Mouse (Mus musculus) hindbrain, postnatal 0 days (tissue): ENCODE measurements around the gene Zfp628. TPM values are rescaled to one million over a fixed set of nuclear protein-coding genes. Genes with fewer than 3 reads are reported as not detected.

Source experiments
- ATAC-seq: fragments of 200-750 bp; cut with Nextera tagmentation; 2 replicates; pipeline ENCODE4 v1.8.0; 2017; ENCODE audit warnings: mild to moderate bottlenecking, moderate TSS enrichment, moderate library complexity
- DNase-seq: peaks from one replicate; pipeline ENCODE4 v3.0.0-alpha.2; 2015; ENCODE audit warnings: low spot score
- H3K27ac ChIP-seq: fragments of 300-500 bp; sonication (generic); 2 replicates; pipeline ENCODE4 v1.5.1; 2014; ENCODE audit warnings: mild to moderate bottlenecking
- H3K27me3 ChIP-seq: fragments of 300-500 bp; sonication (generic); 2 replicates; pipeline ENCODE4 v1.6.1; 2014; ENCODE audit warnings: low read length, mixed read lengths; ENCODE audit not compliant: insufficient read depth
- H3K36me3 ChIP-seq: fragments of 300-500 bp; sonication (generic); 2 replicates; pipeline ENCODE4 v1.6.1; 2014; ENCODE audit warnings: low read length, mixed read lengths; ENCODE audit not compliant: insufficient read depth
- H3K4me1 ChIP-seq: fragments of 300-500 bp; sonication (generic); 2 replicates; pipeline ENCODE4 v1.6.1; 2014; ENCODE audit warnings: antibody characterized with exemption, low read length, mixed read lengths; ENCODE audit not compliant: insufficient read depth
- H3K4me2 ChIP-seq: fragments of 300-500 bp; sonication (generic); 2 replicates; pipeline ENCODE4 v1.6.1; 2014; ENCODE audit warnings: low read depth, mild to moderate bottlenecking, low read length, moderate library complexity, mixed read lengths
- H3K4me3 ChIP-seq: fragments of 300-500 bp; sonication (generic); 2 replicates; pipeline ENCODE4 v1.5.1; 2014; ENCODE audit warnings: low read length
- H3K9ac ChIP-seq: fragments of 300-500 bp; sonication (generic); replicated peaks from 2 replicates; pipeline ENCODE4 v1.6.1; 2014; ENCODE audit warnings: mild to moderate bottlenecking, low read length, moderate library complexity, mixed read lengths
- H3K9me3 ChIP-seq: fragments of 300-500 bp; sonication (generic); 2 replicates; pipeline ENCODE4 v1.6.1; 2016; ENCODE audit warnings: low read length, mixed read lengths
- CTCF ChIP-seq: IDR thresholded peaks from 2 replicates; pipeline ENCODE4 v1.5.1; 2016; ENCODE audit warnings: antibody characterized with exemption, control low read depth, low read depth
- WGBS: fragments of 180-500 bp; shearing (Covaris S2); extraction: QIAGEN DNeasy Blood & Tissue Kit; methylation state at CpG from one replicate; pipeline ENCODE4 v1.1.7; 2014; 5-methylcytosine and 5-hydroxymethylcytosine counted together
- polyA plus RNA-seq: library from polyadenylated mRNA; unstranded; fragments of >200 nt; fragmentation: Nextera tagmentation; extraction: Ambion mirVana; gene quantifications from 2 replicates; pipeline ENCODE4 v1.2.1, GENCODE M21; 2015
- total RNA-seq: library from RNA; depleted of rRNA; stranded (reverse); fragments of >200 nt; gene quantifications from 2 replicates; pipeline ENCODE4 v1.2.3, GENCODE M21; 2014

Gene Zfp628
- total and polyA plus RNA-seq, 2 experiments from 2014 or later, result 5.7 to 12.7 TPM

DNA sequence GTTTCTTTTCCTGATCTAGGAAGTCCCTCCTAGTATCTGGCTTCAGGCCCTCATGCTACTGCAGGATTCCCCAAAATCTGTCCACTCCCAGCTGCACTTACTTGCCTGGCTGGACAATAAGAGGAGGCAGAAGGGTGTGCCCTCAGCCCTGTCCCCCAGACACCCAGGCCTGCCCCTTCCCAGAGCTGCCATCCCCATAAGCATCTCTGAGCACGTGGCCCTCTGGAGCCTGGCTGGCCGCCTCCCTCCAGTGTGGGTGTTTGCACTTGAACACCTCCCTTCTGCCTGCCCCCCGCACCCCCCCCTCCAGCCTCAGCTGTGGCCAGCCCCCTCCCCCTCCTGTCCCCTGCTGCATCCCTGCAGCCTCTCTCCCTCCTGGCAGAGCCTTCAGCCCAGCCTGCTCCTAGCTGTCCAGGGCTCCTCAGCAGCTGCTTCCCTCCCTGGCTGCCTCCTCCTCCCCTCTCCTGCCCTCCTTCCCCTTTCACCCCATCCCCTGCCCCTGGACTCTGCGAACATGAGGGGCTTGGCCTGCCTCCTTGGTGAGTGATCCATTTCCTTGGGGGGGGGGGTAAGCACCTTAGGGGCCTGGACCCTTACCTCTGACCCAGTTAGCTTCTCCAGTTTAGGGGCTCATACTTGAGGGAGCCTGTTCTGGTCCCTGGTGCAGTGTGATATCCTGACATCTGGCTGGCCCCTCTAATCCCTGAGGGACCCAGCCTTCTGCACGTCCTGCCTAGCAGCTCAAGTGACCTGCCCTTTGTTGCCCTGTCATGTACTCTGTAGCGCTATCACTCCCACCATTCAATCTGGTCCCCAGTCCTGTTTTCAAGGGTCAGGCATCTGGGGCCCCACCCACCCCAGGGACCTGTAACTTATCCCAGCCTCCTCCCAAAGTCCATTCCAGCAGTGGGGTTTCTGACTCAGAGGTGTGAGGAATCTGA lies 10.7 kb downstream of the Zfp628 start, which contains the start of gene Ssc5d:
TSS of gene Ssc5d (plus strand) at position 345 of the 941 bp plus-strand sequence.
- Histone ChIP-seq H3K9me3 (no peaks in the 10 kb centered on the region), H3K36me3 (0 out of 2 replicates have a peak, but pooled peaks cover 2% of the 10 kb centered on the region), H3K4me3 (no peak within 1 kb of the TSS), H3K9ac (0 out of 2 replicates have a peak within 1 kb of the TSS, but pooled peaks have one; percentile 17), H3K27me3 (no peaks in the 10 kb centered on the region), H3K4me2 (peak within 1 kb of the TSS; percentile 77; the same call in 1 of the 2 replicates), H3K27ac (peak within 1 kb of the TSS; percentile 96), H3K4me1 (peaks cover 31% of the 10 kb centered on the region)
- TF ChIP-seq CTCF, result no peak
- ATAC-seq, result no peak
- peak; percentile 47 for DNase-seq
- 12% methylated on average over 5 of the region's 6 CpGs for WGBS

- peaks cover 25% of the 10 kb centered on the region for H3K4me1 ChIP-seq
- H3K27ac ChIP-seq, result no peak overlapping the region
Observed at GRCm38 (mm10) chr7:4926849-4927248, 11.8 kb downstream of the Zfp628 start.

GRCm38 (mm10) chr7:4927711-4928110 lies 12.7 kb downstream of the Zfp628 start:
- peaks cover 22% of the 10 kb centered on the region for H3K4me1 ChIP-seq
- H3K27ac ChIP-seq, result no peak overlapping the region
- no peak overlapping the region for H3K4me2 ChIP-seq
- H3K9ac ChIP-seq, result no peak overlapping the region
- no peaks in the 10 kb centered on the region for H3K27me3 ChIP-seq
- H3K9me3 ChIP-seq, result no peaks in the 10 kb centered on the region
- DNase-seq, result no peak
- ATAC-seq, result no peak
- H3K36me3 ChIP-seq, result no peaks in the 10 kb centered on the region
- TF ChIP-seq CTCF, result no peak
- H3K4me3 ChIP-seq, result no peak overlapping the region
- WGBS, result 72% methylated on average over 8 of the region's 8 CpGs

More at GRCm38 (mm10) chr7:4926849-4927248, 11.8 kb downstream of the Zfp628 start:
- no peak overlapping the region for H3K4me3 ChIP-seq
- WGBS, result 65% methylated on average over 16 of the region's 16 CpGs
- H3K27me3 ChIP-seq, result no peaks in the 10 kb centered on the region
- no peak overlapping the region for H3K4me2 ChIP-seq
- no peaks in the 10 kb centered on the region for H3K36me3 ChIP-seq
- no peaks in the 10 kb centered on the region for H3K9me3 ChIP-seq
- no peak for TF ChIP-seq CTCF
- no peak for ATAC-seq
- H3K9ac ChIP-seq, result no peak overlapping the region
- DNase-seq, result no peak

GRCm38 (mm10) chr7:4928323-4928722 lies 13.3 kb downstream of the Zfp628 start:
- Histone ChIP-seq H3K36me3 (no peaks in the 10 kb centered on the region), H3K9me3 (no peaks in the 10 kb centered on the region), H3K4me1 (peaks cover 17% of the 10 kb centered on the region), H3K9ac (no peak overlapping the region), H3K27ac (no peak overlapping the region), H3K4me2 (no peak overlapping the region), H3K27me3 (no peaks in the 10 kb centered on the region), H3K4me3 (no peak overlapping the region)
- WGBS, result 76% methylated on average over 17 of the region's 17 CpGs
- no peak for TF ChIP-seq CTCF
- ATAC-seq (no peak), DNase-seq (no peak)

DNA sequence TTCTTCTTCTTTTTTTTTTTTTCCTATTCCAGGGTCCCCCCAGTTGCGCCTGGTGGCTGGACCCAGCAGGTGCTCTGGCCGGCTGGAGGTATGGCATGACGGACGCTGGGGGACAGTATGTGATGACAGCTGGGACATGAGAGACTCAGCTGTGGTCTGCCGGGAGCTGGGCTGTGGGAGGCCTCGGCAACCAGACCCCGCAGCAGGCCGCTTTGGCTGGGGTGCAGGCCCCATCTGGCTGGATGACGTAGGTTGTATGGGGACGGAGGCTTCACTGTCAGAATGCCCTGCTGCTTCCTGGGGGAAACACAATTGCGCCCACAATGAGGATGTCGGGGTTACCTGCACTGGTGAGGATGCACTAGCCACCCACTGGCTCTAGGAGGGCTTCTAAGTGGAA lies 18.1 kb downstream of the Zfp628 start:
- Histone ChIP-seq H3K4me1 (no peaks in the 10 kb centered on the region), H3K9ac (no peak overlapping the region), H3K36me3 (no peaks in the 10 kb centered on the region), H3K4me3 (no peak overlapping the region), H3K9me3 (no peaks in the 10 kb centered on the region), H3K27ac (no peak overlapping the region), H3K4me2 (no peak overlapping the region), H3K27me3 (no peaks in the 10 kb centered on the region)
- no peak for DNase-seq
- TF ChIP-seq CTCF, result no peak
- ATAC-seq, result no peak
- WGBS, result 56% methylated on average over 12 of the region's 12 CpGs

- 88% methylated on average over 4 of the region's 4 CpGs for WGBS
- H3K27ac ChIP-seq, result no peak overlapping the region
- 0 out of 2 replicates have a peak, but pooled peaks have one; percentile 11 for TF ChIP-seq CTCF
- no peak for DNase-seq
- no peak overlapping the region for H3K9ac ChIP-seq
- no peak for ATAC-seq
- no peak overlapping the region for H3K4me3 ChIP-seq
- no peaks in the 10 kb centered on the region for H3K36me3 ChIP-seq
- no peak overlapping the region for H3K4me2 ChIP-seq
- no peaks in the 10 kb centered on the region for H3K4me1 ChIP-seq
- no peaks in the 10 kb centered on the region for H3K27me3 ChIP-seq
- no peaks in the 10 kb centered on the region for H3K9me3 ChIP-seq
Observed at GRCm38 (mm10) chr7:4934160-4934914, 19.3 kb downstream of the Zfp628 start.
